Mouse (Mus musculus): Measurements from ENCODE around the gene Igsf9b.

Igsf9b gene

GRCm38 (mm10) chr9:27330374-27330773 is 31.4 kb downstream of the Igsf9b start:
- DNase-seq (ENCODE audit: low spot score in 2 of 2): no peak

GRCm38 (mm10) chr9:27331538-27331937 is 32.5 kb downstream of the Igsf9b start:
- DNase-seq (ENCODE audit: low spot score in 2 of 2): no peak

DNA sequence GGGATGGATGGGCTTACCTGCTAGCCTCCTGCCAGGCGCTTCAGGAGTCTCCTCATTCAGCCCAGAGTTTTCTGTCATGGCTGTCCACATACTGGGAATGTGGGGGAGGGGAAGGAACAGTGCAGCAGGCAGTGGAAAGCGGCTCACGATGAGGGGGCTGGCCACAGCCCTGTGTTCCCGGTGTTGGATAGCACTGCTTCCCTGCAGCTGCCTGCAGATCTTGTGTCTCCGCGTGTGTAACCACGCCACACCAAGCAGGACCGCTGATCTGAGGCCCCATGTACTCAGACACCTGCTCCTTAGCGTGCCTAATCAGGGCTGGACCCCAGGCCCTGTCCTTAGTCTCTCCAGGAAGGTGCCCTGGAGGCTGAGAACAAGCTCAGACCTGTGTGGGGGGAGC is 35.9 kb downstream of the Igsf9b start:
- DNase-seq (ENCODE audit: low spot score in 2 of 2): no peak

DNA sequence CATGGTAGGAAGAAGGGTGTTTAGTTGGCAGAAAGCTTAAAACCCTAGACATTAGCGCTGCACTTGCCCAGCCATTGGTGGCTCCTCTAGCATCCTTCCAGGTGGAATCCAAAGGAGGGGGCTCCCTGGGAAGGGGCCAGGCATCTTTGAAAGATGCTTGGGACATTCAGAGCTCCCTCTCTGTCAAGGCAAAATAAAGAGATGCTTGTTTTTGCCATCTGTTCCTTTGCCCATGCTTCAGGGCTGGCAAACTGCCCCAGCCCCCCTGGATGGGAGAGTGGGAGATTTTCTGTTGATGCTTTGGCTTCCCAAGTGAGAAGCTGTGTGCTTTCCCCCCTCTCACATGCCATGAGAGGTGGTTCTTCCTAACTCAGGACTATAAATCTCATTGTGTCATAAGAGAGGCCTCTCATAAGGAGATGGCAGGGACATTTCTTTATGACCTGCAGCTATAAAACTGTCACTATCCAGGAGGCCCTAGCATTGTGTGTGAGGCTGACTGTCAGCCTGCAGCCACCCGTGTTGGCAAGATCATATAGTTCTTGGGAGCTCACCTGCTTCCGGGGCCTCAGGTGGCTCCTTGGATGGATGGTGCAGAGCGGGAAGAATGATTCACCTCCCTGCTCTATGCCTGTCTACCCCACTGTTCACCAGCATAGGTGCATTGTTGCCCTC is 38.1 kb downstream of the Igsf9b start:
- peak in 1 of 2 experiments; percentile 65 for DNase-seq (ENCODE audit: low spot score in 2 of 2)

GRCm38 (mm10) chr9:27339168-27339567 is 40.2 kb downstream of the Igsf9b start:
- no peak for DNase-seq (ENCODE audit: low spot score in 2 of 2)

DNA sequence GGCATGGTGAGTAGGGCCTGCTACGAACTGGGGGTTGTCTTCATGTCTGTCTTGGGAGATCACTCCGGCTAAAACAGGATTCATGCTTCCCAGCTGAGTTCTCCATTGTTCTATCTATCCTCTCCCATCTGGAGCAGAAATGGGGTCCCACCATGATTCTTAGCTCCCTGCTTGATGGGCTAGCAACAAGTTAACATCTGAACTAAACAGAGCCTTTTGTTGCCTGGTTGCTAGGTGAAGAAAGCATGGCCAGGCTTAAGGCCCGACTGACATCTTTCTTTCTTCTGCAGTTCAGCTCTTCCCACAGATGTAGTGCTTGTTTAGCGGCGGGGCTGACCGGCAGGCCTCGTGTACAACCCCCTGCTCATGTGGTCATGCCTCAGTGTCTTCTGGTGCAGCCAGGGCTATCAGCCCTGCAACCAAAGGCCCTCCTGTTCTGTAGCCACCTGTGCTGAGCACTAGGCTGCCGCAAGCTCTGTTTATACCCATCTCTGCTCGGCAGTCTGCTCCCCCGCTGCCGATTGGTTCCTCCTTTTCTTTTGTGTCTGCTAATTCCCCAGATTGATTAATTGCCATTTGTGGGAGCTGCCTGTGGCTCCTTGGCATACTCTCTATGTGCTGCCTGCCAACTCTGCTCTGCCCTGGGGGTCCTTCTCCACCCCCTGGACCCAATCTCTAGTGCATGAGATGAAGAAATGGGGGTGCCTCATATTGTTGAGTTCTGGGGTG is 47.7 kb downstream of the Igsf9b start:
- DNase-seq (ENCODE audit: low spot score in 2 of 2): no peak

GRCm38 (mm10) chr9:27353082-27353481 is 54.1 kb downstream of the Igsf9b start:
- no peak for DNase-seq (ENCODE audit: low spot score in 2 of 2)

GRCm38 (mm10) chr9:27357893-27358292 is 58.9 kb downstream of the Igsf9b start:
- no peak for DNase-seq (ENCODE audit: low spot score in 2 of 2)

DNA sequence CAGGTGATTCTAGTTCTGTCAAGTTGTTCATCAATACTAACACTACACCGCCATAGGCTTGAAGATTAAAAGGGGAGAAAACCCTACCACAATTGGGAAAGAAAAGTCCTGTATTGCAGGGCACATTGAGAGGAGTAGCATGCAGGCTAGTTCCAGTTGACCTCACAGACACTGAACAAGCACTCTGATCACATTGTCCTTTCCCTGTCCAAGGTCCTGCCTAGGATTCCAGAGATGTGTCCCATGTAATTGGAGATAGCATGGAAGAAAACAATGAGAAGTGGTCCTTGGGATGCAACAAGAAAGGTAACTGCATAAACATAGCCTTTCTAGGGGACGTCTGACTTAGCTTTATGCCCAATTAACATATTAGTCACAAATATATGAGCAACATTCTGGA is 68.2 kb downstream of the Igsf9b start:
- no peak for DNase-seq (ENCODE audit: low spot score in 2 of 2)

GRCm38 (mm10) chr9:27369108-27369507 is 70.1 kb downstream of the Igsf9b start:
- DNase-seq (ENCODE audit: low spot score in 2 of 2): no peak

GRCm38 (mm10) chr9:27375746-27376145 is 76.7 kb downstream of the Igsf9b start:
- no peak for DNase-seq (ENCODE audit: low spot score in 2 of 2)

GRCm38 (mm10) chr9:27386951-27387350 is 87.9 kb downstream of the Igsf9b start:
- no peak for DNase-seq (ENCODE audit: low spot score in 2 of 2)

- DNase-seq (ENCODE audit: low spot score in 2 of 2): no peak
Observed at GRCm38 (mm10) chr9:27396500-27396899, 97.5 kb downstream of the Igsf9b start, which contains the start of gene Spata19. TSS of gene Spata19 (plus strand) at chr9:27396800.

DNA sequence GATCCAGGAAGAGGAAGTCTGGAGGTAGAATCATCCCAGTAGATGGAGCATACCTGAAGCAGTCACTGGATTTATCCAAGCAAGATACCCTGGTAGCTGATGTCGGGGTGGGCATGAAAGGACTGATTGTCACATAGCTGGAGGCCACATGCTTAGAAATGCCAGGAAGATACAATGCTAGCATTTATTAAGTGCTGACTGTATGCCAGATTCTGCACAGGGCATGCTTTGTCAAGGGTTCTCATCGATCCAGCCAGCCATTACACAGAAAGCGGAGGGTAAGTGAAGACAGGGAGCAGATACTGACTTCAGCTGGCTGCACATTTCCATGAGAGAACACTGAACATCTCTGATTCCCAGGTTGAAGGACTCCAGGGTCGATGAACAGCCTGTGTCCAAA is 102.2 kb downstream of the Igsf9b start:
- no peak for DNase-seq (ENCODE audit: low spot score in 2 of 2)

All from frontal cortex, postnatal 10 days (tissue).